Mouse (Mus musculus): ENCODE measurements at regions not wholly inside any gene's neighbourhood (a gene's known extent, or its start where the extent isn't known, plus 50 kb on each side); places are given as distances from the start of the nearest gene placed in this dataset.
A peak's percentile ranks its signal among the peaks of the same experiment; 100 is the strongest.

- WGBS = 89% methylated on average over 1 of the region's 1 CpGs
- no peaks in the 10 kb centered on the region for H3K4me1 ChIP-seq (ENCODE audit: control insufficient read depth, insufficient read depth, low read length)
- TF ChIP-seq POLR2A (IDR thresholded peaks at IDR 0.05; ENCODE audit: extremely low read depth, insufficient read depth, low read length) (no peak), CTCF (IDR thresholded peaks at IDR 0.05; ENCODE audit: low read depth, low read length) (no peak)
Measured at GRCm38 (mm10) chr15:51657621-51658020, 2227.1 kb upstream of the Gm7489 start.

DNA sequence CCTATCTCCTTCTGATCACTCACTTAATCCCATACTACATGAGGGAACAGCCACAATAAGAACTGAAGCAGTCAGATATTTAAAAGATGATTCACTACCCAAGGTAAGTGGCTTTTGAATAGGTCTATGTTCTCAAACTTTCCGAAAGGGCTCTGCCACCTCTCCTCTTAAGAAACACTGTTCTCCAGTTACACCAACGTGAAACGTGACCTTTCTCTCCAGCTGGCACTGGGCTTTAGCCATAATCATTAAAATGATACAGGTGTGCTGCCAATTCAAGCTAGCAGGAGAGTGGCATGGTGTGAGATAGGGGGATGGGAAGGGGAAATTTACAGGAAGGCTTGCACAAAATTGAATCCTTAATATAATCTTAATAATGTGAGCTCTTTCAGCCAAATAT is 2216.4 kb upstream of the Gm7489 start:
- H3K27ac ChIP-seq (replicated peaks; ENCODE audit: insufficient read depth, low read depth, low read length) = no peak overlapping the region
- no peaks in the 10 kb centered on the region for H3K4me1 ChIP-seq (ENCODE audit: control insufficient read depth, insufficient read depth, low read length)
- H3K79me2 ChIP-seq (ENCODE audit: control insufficient read depth, insufficient read depth, low read length) = no peaks in the 10 kb centered on the region
- H3K9ac ChIP-seq (ENCODE audit: low read depth, low read length) = no peak overlapping the region
- no peaks in the 10 kb centered on the region for H3K27me3 ChIP-seq (ENCODE audit: control insufficient read depth, insufficient read depth, low read length)
- TF ChIP-seq POLR2A (IDR thresholded peaks at IDR 0.05; ENCODE audit: extremely low read depth, insufficient read depth, low read length) = no peak
- no peak for TF ChIP-seq CTCF (IDR thresholded peaks at IDR 0.05; ENCODE audit: low read depth, low read length)
- H3K36me3 ChIP-seq (ENCODE audit: control insufficient read depth, insufficient read depth, low read length) = no peaks in the 10 kb centered on the region
- 39% methylated on average over 3 of the region's 3 CpGs for WGBS
- peak; percentile 24 for DNase-seq (ENCODE audit: extremely low read depth, low read depth, low spot score)
- no peak overlapping the region for H3K4me3 ChIP-seq (ENCODE audit: insufficient read depth, low read depth, low read length)

More at GRCm38 (mm10) chr15:51657621-51658020, 2227.1 kb upstream of the Gm7489 start:
- Histone ChIP-seq H3K79me2 (ENCODE audit: control insufficient read depth, insufficient read depth, low read length) (no peaks in the 10 kb centered on the region), H3K27ac (replicated peaks; ENCODE audit: insufficient read depth, low read depth, low read length) (no peak overlapping the region), H3K27me3 (ENCODE audit: control insufficient read depth, insufficient read depth, low read length) (no peaks in the 10 kb centered on the region), H3K4me3 (ENCODE audit: insufficient read depth, low read depth, low read length) (no peak overlapping the region), H3K9ac (ENCODE audit: low read depth, low read length) (no peak overlapping the region), H3K36me3 (ENCODE audit: control insufficient read depth, insufficient read depth, low read length) (no peaks in the 10 kb centered on the region)
- DNase-seq (ENCODE audit: extremely low read depth, low read depth, low spot score) = no peak

- Histone ChIP-seq H3K27me3 (ENCODE audit: control insufficient read depth, insufficient read depth, low read length) (no peaks in the 10 kb centered on the region), H3K9ac (ENCODE audit: low read depth, low read length) (no peak overlapping the region), H3K36me3 (ENCODE audit: control insufficient read depth, insufficient read depth, low read length) (no peaks in the 10 kb centered on the region), H3K27ac (replicated peaks; ENCODE audit: insufficient read depth, low read depth, low read length) (no peak overlapping the region), H3K4me1 (ENCODE audit: control insufficient read depth, insufficient read depth, low read length) (no peaks in the 10 kb centered on the region), H3K4me3 (ENCODE audit: insufficient read depth, low read depth, low read length) (no peak overlapping the region), H3K79me2 (ENCODE audit: control insufficient read depth, insufficient read depth, low read length) (no peaks in the 10 kb centered on the region)
- DNase-seq (ENCODE audit: extremely low read depth, low read depth, low spot score) = no peak
- TF ChIP-seq POLR2A (IDR thresholded peaks at IDR 0.05; ENCODE audit: extremely low read depth, insufficient read depth, low read length) = no peak
- TF ChIP-seq CTCF (IDR thresholded peaks at IDR 0.05; ENCODE audit: low read depth, low read length) = no peak
- 81% methylated on average over 18 of the region's 18 CpGs for whole genome bisulfite sequencing
Measured at GRCm38 (mm10) chr15:51671667-51672372, 2212.9 kb upstream of the Gm7489 start.

- Histone ChIP-seq H3K36me3 (ENCODE audit: control insufficient read depth, insufficient read depth, low read length) (no peaks in the 10 kb centered on the region), H3K9ac (ENCODE audit: low read depth, low read length) (no peak overlapping the region), H3K4me1 (ENCODE audit: control insufficient read depth, insufficient read depth, low read length) (no peaks in the 10 kb centered on the region), H3K79me2 (ENCODE audit: control insufficient read depth, insufficient read depth, low read length) (no peaks in the 10 kb centered on the region), H3K4me3 (ENCODE audit: insufficient read depth, low read depth, low read length) (no peak overlapping the region), H3K27ac (replicated peaks; ENCODE audit: insufficient read depth, low read depth, low read length) (no peak overlapping the region), H3K27me3 (ENCODE audit: control insufficient read depth, insufficient read depth, low read length) (no peaks in the 10 kb centered on the region)
- DNase-seq (ENCODE audit: extremely low read depth, low read depth, low spot score) = no peak
- no peak for TF ChIP-seq POLR2A (IDR thresholded peaks at IDR 0.05; ENCODE audit: extremely low read depth, insufficient read depth, low read length)
- no peak for TF ChIP-seq CTCF (IDR thresholded peaks at IDR 0.05; ENCODE audit: low read depth, low read length)
- 79% methylated on average over 1 of the region's 1 CpGs for WGBS
Measured at GRCm38 (mm10) chr15:51673483-51673882, 2211.2 kb upstream of the Gm7489 start.

GRCm38 (mm10) chr15:51675291-51675690 is 2209.4 kb upstream of the Gm7489 start:
- TF ChIP-seq CTCF (IDR thresholded peaks at IDR 0.05; ENCODE audit: low read depth, low read length) (no peak), POLR2A (IDR thresholded peaks at IDR 0.05; ENCODE audit: extremely low read depth, insufficient read depth, low read length) (no peak)
- 59% methylated on average over 4 of the region's 4 CpGs for WGBS

GRCm38 (mm10) chr15:51676694-51677093 is 2208.0 kb upstream of the Gm7489 start:
- no peaks in the 10 kb centered on the region for H3K36me3 ChIP-seq (ENCODE audit: control insufficient read depth, insufficient read depth, low read length)
- no peak for DNase-seq (ENCODE audit: extremely low read depth, low read depth, low spot score)
- H3K27ac ChIP-seq (replicated peaks; ENCODE audit: insufficient read depth, low read depth, low read length) = no peak overlapping the region
- no peaks in the 10 kb centered on the region for H3K4me1 ChIP-seq (ENCODE audit: control insufficient read depth, insufficient read depth, low read length)
- WGBS = 86% methylated on average over 3 of the region's 3 CpGs
- TF ChIP-seq POLR2A (IDR thresholded peaks at IDR 0.05; ENCODE audit: extremely low read depth, insufficient read depth, low read length) = no peak
- no peak for TF ChIP-seq CTCF (IDR thresholded peaks at IDR 0.05; ENCODE audit: low read depth, low read length)
- no peak overlapping the region for H3K4me3 ChIP-seq (ENCODE audit: insufficient read depth, low read depth, low read length)
- no peak overlapping the region for H3K9ac ChIP-seq (ENCODE audit: low read depth, low read length)
- no peaks in the 10 kb centered on the region for H3K27me3 ChIP-seq (ENCODE audit: control insufficient read depth, insufficient read depth, low read length)
- H3K79me2 ChIP-seq (ENCODE audit: control insufficient read depth, insufficient read depth, low read length) = no peaks in the 10 kb centered on the region

More at GRCm38 (mm10) chr15:51675291-51675690, 2209.4 kb upstream of the Gm7489 start:
- Histone ChIP-seq H3K4me1 (ENCODE audit: control insufficient read depth, insufficient read depth, low read length) (no peaks in the 10 kb centered on the region), H3K27me3 (ENCODE audit: control insufficient read depth, insufficient read depth, low read length) (no peaks in the 10 kb centered on the region), H3K79me2 (ENCODE audit: control insufficient read depth, insufficient read depth, low read length) (no peaks in the 10 kb centered on the region), H3K36me3 (ENCODE audit: control insufficient read depth, insufficient read depth, low read length) (no peaks in the 10 kb centered on the region), H3K9ac (ENCODE audit: low read depth, low read length) (no peak overlapping the region), H3K27ac (replicated peaks; ENCODE audit: insufficient read depth, low read depth, low read length) (no peak overlapping the region), H3K4me3 (ENCODE audit: insufficient read depth, low read depth, low read length) (no peak overlapping the region)
- DNase-seq (ENCODE audit: extremely low read depth, low read depth, low spot score) = no peak
